Mouse (Mus musculus): Measurements from ENCODE around the gene C1qbp.

GRCm38 (mm10) chr11:71029403-71030118, 46.7 kb upstream of the C1qbp start:
- no peak for TF ChIP-seq CTCF (IDR thresholded peaks at IDR 0.05; ENCODE audit: control insufficient read depth, insufficient read depth, insufficient replicate concordance, low read depth, low read length)
- no peak for TF ChIP-seq POLR2A (IDR thresholded peaks at IDR 0.05; ENCODE audit: control insufficient read depth, low read depth, low read length)
